Mouse (Mus musculus) left cerebral cortex, postnatal 10 days (tissue): Measurements from ENCODE around the gene Batf3. TPM values are rescaled to one million over a fixed set of nuclear protein-coding genes. Genes with fewer than 3 reads are reported as not detected.
"Not testable (repeated sequence)": the region's sequence is repeated elsewhere in the genome, so short reads cannot be mapped to it uniquely, and the experiment has no call there.

Experiments
- DNase-seq, 2 experiments: peaks; one replicate each; pipeline ENCODE4 v3.0.0; 2021 to 2022; ENCODE audit warnings: low spot score in 2 of 2, mixed read lengths in 1 of 2; ENCODE audit errors: extremely low spot score in 1 of 2
- intact Hi-C: fragments of 180-260 bp; cut with DNase I; formaldehyde crosslinking; loops from one replicate; pipeline ENCODE4 v1.15.1; 2025
- total RNA-seq, 2 experiments: library from RNA; stranded (reverse); gene quantifications; 2 replicates each; pipeline ENCODE4 v1.2.3; 2021

The Batf3 gene
- total RNA-seq, 2 experiments from 2014 or later = 0.47 to 0.60 TPM

DNA sequence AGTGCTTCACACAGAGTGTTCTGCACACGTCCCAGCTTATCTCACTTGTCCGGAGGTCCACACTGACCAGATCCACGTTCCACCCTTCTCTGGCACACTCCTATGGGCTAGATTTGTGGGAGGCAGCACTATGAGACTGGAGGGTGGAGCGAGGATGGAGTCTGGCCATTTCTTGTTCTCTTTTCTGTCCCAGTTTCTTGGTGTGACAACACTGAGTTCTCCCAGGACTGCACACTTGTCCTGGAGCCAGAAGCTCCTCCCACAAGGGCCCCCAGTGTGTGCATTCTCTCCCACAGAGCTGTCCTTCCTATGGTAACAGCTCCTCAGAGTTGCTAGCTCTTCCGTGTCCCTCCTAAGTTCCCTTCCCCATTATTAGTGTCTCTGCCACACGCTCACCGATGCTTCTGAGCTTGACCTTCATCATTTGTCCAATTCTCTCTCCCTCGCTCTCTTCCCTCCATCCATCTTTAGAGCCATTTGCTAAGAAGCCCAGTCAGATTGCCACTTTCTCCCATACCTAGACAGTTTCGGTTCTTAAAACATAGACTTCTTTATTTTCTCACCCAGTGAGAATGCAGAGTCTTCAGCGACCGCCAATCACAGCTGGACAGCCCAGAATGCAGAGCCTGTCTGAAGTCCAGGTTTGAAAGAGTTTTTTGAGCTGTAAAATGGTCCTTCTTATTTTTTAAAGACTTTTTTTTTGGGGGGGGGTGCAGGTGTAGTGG, 18.0 kb downstream of the Batf3 start:
- peak in 1 of 2 experiments; percentile 29 for DNase-seq
- intact Hi-C loops = no loop called here

DNA sequence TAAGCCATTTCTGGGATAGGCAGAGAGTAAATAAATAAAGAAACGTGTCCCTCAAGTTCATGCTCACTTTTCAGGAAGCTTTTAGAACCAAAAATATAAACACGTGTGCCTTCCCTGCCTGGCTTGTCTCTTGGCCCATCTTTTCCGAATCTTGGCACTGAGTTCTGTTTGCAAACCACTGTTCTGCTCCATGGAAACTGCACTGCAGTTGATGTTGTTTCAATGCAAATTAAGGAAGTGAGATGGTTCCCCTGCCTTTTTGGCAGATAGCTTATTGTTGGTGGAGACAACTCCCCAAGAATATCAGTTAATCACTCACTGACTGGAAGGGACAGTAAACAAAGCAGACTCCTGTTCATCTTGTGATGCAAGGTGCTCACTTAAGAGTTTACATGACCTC, 25.1 kb downstream of the Batf3 start:
- intact Hi-C loops = no loop called here
- peak in 1 of 2 experiments; percentile 26 for DNase-seq

DNA sequence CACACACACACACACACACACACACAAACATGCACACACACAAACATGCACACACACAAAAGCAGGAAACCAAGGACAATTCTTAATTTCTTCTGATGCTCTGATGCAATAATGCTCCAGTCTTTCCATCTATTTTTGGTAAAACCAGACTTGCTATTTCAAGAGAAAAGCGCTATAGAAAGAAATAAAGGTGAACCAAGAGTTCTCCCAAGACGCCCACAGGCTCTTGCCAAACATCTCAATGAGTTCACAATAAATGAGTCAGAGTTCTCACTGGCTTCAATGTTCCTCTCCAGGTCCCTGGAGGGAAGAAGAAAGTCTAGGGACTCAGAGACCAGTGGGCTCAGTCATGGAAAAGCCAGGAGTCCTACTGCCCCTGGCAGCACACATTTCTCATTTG, 26.0 kb downstream of the Batf3 start:
- no peak for DNase-seq
- intact Hi-C loops = no loop called here

DNA sequence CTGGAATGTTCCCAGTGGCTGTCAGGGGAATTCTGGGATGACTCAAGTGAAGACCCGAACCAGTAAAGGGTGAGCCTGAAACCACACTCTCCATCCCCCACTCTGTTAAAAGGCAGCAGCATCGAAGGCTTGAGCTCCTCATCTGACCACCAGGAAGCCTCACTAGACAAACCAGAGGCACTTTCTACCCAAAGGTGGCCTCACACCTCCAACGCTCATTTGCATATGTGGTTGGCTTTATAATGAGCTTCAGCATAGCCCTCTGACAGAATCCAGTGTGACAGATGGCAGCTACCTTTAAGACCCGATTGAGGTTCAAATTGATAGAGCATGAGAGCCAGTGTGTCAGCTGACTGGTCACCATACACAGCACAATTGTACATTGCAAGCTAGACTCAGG, 26.6 kb downstream of the Batf3 start:
- intact Hi-C loops = no loop called here
- no peak for DNase-seq

DNA sequence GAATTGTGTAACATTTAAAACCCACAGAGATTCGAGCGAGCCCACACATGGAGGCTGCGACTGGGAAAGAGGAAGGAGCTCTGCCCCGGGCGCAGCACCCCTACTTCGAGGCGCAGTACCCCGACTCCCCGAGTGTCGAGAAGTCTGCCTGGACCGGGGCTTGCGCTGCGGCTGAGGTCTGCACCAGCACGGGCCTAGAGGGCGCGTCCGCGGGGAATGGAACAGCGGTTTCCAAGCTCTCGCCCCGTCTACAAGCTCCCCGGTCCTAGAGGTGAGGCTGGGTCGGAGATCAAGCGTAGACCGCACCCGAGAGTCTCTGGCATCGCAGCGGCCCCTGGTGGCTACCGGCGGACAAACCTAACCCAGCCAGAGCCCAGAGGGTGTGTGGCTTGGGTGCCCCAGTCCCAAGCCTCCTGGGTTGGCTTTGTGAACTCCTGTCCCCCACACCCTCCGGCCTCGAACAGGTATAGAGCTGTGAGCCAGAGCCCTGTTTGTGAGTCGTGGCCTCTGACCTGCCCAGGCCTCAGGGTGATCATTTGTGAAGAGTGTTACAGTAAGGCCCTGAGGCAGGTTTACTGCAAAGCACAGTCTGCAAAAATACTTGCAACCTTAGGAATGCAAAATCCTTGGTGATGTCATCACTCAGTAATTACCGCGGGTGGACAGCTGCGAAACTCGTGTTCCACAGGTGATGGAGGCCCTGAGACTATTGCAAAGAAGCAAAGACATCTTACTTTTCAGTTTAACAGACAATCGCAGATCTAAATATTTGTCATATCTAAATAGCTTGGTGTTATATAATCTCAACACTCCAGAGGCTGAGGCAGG, 28.4 kb downstream of the Batf3 start:
- intact Hi-C loops = no loop called here
- peak in 1 of 2 experiments; percentile 66 for DNase-seq

DNA sequence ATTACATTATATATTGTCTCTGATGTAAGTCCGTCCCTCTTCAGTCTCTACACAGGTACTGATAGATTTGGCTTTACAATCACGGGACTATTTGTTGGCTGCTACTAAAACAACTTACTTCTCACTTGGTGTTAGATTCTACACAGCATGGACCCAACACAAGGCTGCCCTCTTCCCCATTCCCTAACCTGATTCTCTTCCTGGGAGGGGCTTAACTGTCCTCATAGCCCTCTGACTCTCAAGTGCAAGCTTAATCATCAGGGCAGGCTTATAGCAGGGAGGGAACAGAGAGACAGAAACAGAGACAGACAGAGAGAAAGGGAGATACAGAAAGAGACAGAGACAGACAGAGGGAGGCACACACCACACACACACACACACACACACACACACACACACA, 34.0 kb downstream of the Batf3 start:
- intact Hi-C loops = no loop called here
- no peak for DNase-seq

DNA sequence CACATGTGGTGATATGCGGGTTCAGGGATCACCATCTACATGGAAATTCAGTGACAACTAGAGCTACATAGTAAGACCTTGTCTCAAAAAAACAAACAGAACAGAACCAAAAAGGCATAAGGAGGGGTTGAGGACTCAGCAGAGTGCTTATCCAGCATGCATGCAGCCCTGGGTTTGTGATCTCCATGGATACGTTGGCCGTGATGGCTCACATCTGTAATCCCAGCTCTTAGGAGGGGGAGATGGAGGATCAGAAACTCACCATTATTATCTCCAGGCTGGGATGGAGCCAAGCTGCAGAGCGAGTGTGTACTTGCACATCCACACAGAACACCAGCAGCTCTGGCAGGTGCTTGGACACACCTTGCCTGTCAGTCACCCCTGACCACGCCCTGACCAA, 34.6 kb downstream of the Batf3 start:
- intact Hi-C loops = no loop called here
- peak in 1 of 2 experiments; percentile 19 for DNase-seq

DNA sequence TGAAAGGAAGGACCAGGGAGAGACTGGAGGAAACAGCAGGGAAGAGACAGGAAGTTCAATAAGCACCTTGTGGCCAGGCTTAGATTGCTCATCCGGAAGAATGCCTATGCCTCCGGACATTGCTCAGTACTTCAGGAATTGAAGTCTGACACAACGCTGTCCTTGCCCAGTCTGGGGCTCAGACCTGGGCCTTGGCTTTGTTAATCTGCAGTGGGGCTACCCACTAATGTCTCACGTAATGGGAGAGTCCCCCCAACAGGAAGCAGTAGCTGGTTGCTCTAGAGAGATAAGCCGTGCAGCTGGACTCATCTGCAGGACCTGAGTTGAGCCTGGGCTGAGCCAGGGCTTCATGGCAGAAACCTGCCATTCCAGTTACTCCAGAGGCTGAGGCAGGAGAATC, 35.3 kb downstream of the Batf3 start:
- DNase-seq = peak in 1 of 2 experiments; percentile 6
- intact Hi-C loops = no loop called here

DNA sequence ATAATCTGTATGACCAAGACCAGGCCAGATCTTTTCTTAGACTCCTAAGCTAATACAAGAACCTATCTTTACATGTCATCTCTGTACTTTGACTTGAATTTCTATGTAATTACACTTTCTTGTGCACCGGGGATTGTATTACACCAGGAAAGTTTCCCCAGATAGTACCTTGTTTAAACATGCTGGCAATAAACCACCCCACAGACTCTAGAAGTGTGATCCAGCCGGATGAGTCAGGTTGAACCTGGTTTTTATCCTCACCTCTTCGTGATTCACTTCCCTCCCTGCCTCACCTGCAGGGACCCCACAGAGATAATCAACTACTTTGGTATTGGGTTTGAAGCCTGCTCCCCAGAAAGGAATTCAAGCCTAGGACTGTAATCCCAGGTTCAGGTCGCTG, 37.8 kb downstream of the Batf3 start:
- intact Hi-C loops = no loop called here
- DNase-seq = no peak

DNA sequence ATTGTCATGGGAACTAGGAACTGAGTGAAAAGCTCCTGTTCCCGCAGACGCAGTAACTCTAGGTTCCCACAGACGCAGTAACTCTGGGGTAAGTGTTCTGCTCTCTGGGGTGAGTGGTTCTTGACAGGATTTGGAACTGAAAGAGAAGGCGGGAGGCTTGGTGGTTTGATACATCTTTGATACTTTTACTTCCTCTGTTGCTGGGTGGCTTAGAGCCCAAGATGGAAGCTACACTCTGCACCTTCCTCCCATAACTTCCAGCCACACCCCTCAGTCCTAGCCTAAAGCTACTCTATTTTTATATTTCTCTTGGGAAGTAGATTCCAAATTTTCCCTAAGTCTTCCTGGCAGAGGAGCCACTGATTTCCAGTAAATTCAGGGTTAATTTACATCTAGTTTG, 40.8 kb downstream of the Batf3 start:
- intact Hi-C loops = no loop called here
- peak in 1 of 2 experiments; percentile 1 for DNase-seq

DNA sequence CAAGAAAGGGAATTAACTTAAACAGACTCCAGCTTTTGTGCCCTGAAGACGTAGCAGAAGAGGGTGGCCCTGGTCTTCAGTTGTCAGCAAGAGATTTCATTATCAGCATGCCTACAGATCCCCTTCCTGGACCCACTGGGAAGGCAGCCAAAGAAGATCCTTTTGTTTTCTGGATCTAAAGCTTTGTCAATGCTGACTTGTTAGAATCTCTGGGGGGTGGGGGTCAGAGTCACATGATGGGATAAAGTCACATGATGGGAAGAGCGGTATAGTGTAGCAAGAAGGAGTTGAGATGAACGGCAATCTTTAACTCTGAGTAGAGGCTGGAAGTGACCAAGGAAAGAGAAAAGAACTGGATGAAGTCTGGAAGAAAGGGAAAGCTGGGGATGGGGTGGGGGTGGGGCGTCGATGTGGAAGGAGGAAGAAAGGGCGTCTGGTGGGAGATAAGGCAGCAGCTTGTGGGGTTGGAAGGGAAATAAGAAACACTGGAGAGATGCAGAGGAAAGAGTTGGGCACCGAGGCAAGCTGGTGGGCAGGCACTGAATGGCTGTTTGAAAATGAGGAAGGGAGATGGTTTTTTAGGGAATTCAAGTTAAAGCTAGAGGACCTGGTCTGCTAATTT, 41.3 kb downstream of the Batf3 start:
- peak in 1 of 2 experiments; percentile 7 for DNase-seq
- intact Hi-C loops = no loop called here

DNA sequence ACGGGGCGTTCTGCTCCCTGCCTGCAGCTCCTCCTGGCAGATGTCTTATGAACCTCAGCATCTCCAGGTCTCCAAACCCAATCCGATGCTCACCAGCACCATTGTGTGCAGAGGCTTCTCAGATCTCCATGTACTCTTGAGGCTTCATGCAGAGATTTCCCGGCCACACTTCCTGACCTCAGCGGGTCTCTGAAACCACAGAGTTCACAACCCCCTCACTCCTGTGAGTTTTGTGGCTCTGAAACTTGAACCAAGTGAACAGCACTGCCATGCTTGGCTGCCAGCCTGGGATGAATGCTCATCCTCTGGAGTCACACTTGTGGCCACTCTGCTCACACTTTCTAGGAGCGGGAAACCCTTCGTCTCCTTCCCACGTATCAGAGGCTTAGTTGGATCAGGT, 43.3 kb downstream of the Batf3 start:
- intact Hi-C loops = no loop called here
- peak in 1 of 2 experiments; percentile 25 for DNase-seq

DNA sequence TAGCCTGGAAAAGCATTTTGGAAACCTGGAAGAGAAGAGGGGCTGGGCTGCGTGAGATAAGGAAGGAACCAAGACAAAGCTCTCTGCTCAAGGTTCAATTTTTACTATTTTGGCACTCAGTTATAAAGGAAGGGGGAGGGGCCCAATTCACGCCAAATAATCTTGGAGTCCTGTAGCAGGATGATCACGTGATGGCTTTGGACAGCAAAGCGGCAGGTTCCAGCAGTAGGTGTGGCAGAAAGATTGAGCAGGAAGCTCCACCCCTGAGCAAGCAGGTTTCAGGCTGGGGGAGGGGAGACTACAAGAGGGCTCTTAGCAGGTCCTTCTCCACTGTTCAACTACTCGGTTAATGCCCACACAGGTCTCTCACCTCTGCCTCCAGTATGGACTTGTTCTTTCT, 51.8 kb downstream of the Batf3 start:
- intact Hi-C loops = not testable (repeated sequence)
- peak in 1 of 2 experiments; percentile 6 for DNase-seq

DNA sequence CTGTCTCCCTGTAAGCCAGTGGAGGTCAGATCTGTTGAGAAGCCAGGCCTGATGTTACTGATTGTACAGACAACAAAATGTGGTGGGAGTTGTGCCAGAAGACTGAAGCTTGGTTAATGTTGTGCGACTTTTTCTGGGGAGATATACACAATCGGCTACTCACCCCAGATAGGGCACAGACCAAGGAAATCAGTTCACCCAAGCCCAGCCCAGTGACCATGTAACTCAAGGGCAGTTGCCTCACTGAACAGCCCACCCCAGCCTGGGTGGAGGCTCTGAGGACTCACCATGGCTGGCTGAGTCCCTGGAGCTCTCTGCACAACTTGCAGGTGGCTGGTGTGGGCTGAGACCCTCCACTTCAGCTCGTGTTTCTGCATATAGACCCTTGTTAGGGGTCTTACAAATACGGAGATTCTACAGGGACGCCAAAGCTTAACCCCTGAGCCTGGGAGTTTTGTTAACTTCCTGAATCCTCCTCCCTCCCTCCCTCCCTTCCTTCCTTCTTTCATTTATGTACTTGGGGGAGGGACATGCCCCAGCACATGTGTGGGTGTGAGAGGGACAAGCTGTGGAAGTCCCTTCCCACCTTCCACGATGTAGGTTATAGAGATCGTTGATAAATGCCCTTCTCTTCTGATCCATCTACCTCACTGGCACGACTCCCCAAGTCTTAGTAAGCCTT, 53.4 kb downstream of the Batf3 start:
- intact Hi-C loops = no loop called here
- no peak for DNase-seq

DNA sequence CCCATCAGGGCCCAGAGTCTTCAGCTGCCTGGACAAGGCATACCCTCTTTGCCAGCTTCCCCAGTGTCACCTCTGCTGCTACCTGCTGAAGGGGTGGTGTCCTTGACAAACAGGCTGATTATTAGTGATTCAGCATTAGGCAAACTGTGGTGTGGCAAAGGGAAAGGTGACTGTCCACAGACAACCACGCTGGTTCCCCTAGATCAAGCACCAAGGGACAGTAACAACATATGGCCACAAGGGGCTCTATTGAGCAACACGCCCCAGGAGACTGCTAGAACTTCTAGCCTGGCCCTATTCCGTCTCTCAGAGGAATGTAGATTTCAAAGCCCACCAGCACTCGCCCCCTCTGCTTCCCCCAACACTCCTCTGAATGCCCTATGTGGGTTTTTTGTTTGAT, 55.4 kb downstream of the Batf3 start:
- peak in 1 of 2 experiments; percentile 37 for DNase-seq
- intact Hi-C loops = no loop called here

DNA sequence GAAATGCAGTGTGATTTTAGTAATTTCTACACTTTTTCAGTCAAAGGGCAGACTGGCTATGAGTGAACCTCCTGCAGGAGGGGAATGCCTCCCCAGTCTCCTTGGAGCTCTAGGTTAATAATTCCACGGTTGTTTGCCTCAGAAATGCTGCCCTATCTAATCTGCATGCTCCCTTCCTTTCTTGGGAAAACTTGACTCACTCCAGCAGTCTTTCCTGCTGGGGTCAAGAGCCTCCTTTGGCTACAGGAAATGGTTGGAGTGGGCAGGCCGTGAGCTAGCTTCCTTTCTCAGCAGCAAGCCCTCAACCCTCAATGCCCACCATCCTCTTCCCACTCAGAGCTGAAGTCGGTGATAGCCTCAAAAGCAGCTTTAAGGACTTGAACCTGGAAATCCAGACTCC, 56.7 kb downstream of the Batf3 start:
- DNase-seq = peak in 1 of 2 experiments; percentile 7
- intact Hi-C loops = no loop called here
